Mouse (Mus musculus): ENCODE results near the gene Timmdc1. TPM values are rescaled to one million over a fixed set of nuclear protein-coding genes. Genes with fewer than 3 reads are reported as not detected.

Gene Timmdc1
- 5.4 and 6.2 TPM in 2 replicates for polyA plus RNA-seq (2012; rRNA removed)

GRCm38 (mm10) chr16:38522129-38523084, at the start of gene Timmdc1:
Timmdc1 (minus strand) TSS chr16:38522663.

GRCm38 (mm10) chr16:38558221-38558748, 35.8 kb upstream of the Timmdc1 start, which contains the start of gene Tmem39a:
Tmem39a (plus strand) TSS chr16:38558698.

GRCm38 (mm10) chr16:38549479-38550396, 27.3 kb upstream of the Timmdc1 start, which contains the start of gene Poglut1:
Poglut1 (minus strand) TSS chr16:38550258.

GRCm38 (mm10) chr16:38455511-38456418, 66.7 kb downstream of the Timmdc1 start, which contains the start of gene Cd80:
Cd80 (plus strand) TSS chr16:38455561.

GRCm38 (mm10) chr16:38452442-38453202, 69.8 kb downstream of the Timmdc1 start, which contains the start of gene Adprh:
Adprh (minus strand) TSS chr16:38452703.

Other genes with a start within 250 kb of the Timmdc1 start
- gene Nr1i2, start 227.8 kb downstream of the Timmdc1 start, polyA plus RNA-seq (2012; rRNA removed) = 3.7 and 4.4 TPM in 2 replicates
- 0.01 TPM in 2 replicates for gene Maats1, start 180.5 kb downstream of the Timmdc1 start, polyA plus RNA-seq (2012; rRNA removed)
- 248 and 251 TPM in 2 replicates for gene Cox17, start 175.7 kb downstream of the Timmdc1 start, polyA plus RNA-seq (2012; rRNA removed)
- not detected in 2 replicates for gene Gm21987, start 175.6 kb downstream of the Timmdc1 start, polyA plus RNA-seq (2012; rRNA removed)
- gene Popdc2, start 160.5 kb downstream of the Timmdc1 start, polyA plus RNA-seq (2012; rRNA removed) = 19.8 and 24.7 TPM in 2 replicates
- gene Pla1a, start 89.5 kb downstream of the Timmdc1 start, polyA plus RNA-seq (2012; rRNA removed) = 13.7 and 15.2 TPM in 2 replicates
- gene Adprh, start 70.0 kb downstream of the Timmdc1 start, polyA plus RNA-seq (2012; rRNA removed) = 14.6 and 15.9 TPM in 2 replicates
- gene Cd80, start 67.1 kb downstream of the Timmdc1 start, polyA plus RNA-seq (2012; rRNA removed) = 0.29 and 0.48 TPM in 2 replicates
- gene Poglut1, start 27.6 kb upstream of the Timmdc1 start, polyA plus RNA-seq (2012; rRNA removed) = 5.5 and 6.3 TPM in 2 replicates
- 27.6 and 29.1 TPM in 2 replicates for gene Tmem39a, start 36.0 kb upstream of the Timmdc1 start, polyA plus RNA-seq (2012; rRNA removed)
- gene Arhgap31, start 190.6 kb upstream of the Timmdc1 start, polyA plus RNA-seq (2012; rRNA removed) = 0.95 and 0.96 TPM in 2 replicates
- gene B4galt4, start 219.6 kb upstream of the Timmdc1 start, polyA plus RNA-seq (2012; rRNA removed) = 1.6 TPM in 2 replicates